Mouse (Mus musculus) testis, adult 2 months (tissue): ENCODE data around the gene A630095N17Rik.

ENCODE experiments used
- CTCF ChIP-seq: fragments of 200-500 bp; IDR thresholded peaks from 2 replicates; pipeline ENCODE4 v1.5.1; 2012; ENCODE audit warnings: low read depth, mild to moderate bottlenecking, inconsistent platforms, low read length, moderate library complexity; ENCODE audit not compliant: control insufficient read depth, insufficient read depth, insufficient replicate concordance
- POLR2A ChIP-seq: fragments of 200-500 bp; IDR thresholded peaks from 2 replicates; pipeline ENCODE4 v1.6.1; 2012; ENCODE audit warnings: low read depth, mild to moderate bottlenecking, inconsistent platforms, low read length, moderate library complexity; ENCODE audit not compliant: control insufficient read depth

- TF ChIP-seq CTCF (no peak), POLR2A (no peak)
Measured at GRCm38 (mm10) chr1:75225473-75225872, 6.4 kb downstream of the A630095N17Rik start.
